Mouse (Mus musculus) hindbrain, postnatal 0 days (tissue): ENCODE measurements around the gene Gm15557. TPM values are rescaled to one million over a fixed set of nuclear protein-coding genes. Genes with fewer than 3 reads are reported as not detected.

Experiments used
- ATAC-seq: fragments of 200-750 bp; cut with Nextera tagmentation; 2 replicates; pipeline ENCODE4 v1.8.0; 2017; ENCODE audit warnings: mild to moderate bottlenecking, moderate TSS enrichment, moderate library complexity
- DNase-seq: peaks from one replicate; pipeline ENCODE4 v3.0.0-alpha.2; 2015; ENCODE audit warnings: low spot score
- H3K27ac ChIP-seq: fragments of 300-500 bp; sonication (generic); 2 replicates; pipeline ENCODE4 v1.5.1; 2014; ENCODE audit warnings: mild to moderate bottlenecking
- H3K27me3 ChIP-seq: fragments of 300-500 bp; sonication (generic); 2 replicates; pipeline ENCODE4 v1.6.1; 2014; ENCODE audit warnings: low read length, mixed read lengths; ENCODE audit not compliant: insufficient read depth
- H3K36me3 ChIP-seq: fragments of 300-500 bp; sonication (generic); 2 replicates; pipeline ENCODE4 v1.6.1; 2014; ENCODE audit warnings: low read length, mixed read lengths; ENCODE audit not compliant: insufficient read depth
- H3K4me1 ChIP-seq: fragments of 300-500 bp; sonication (generic); 2 replicates; pipeline ENCODE4 v1.6.1; 2014; ENCODE audit warnings: antibody characterized with exemption, low read length, mixed read lengths; ENCODE audit not compliant: insufficient read depth
- H3K4me2 ChIP-seq: fragments of 300-500 bp; sonication (generic); 2 replicates; pipeline ENCODE4 v1.6.1; 2014; ENCODE audit warnings: low read depth, mild to moderate bottlenecking, low read length, moderate library complexity, mixed read lengths
- H3K4me3 ChIP-seq: fragments of 300-500 bp; sonication (generic); 2 replicates; pipeline ENCODE4 v1.5.1; 2014; ENCODE audit warnings: low read length
- H3K9ac ChIP-seq: fragments of 300-500 bp; sonication (generic); replicated peaks from 2 replicates; pipeline ENCODE4 v1.6.1; 2014; ENCODE audit warnings: mild to moderate bottlenecking, low read length, moderate library complexity, mixed read lengths
- H3K9me3 ChIP-seq: fragments of 300-500 bp; sonication (generic); 2 replicates; pipeline ENCODE4 v1.6.1; 2016; ENCODE audit warnings: low read length, mixed read lengths
- CTCF ChIP-seq: IDR thresholded peaks from 2 replicates; pipeline ENCODE4 v1.5.1; 2016; ENCODE audit warnings: antibody characterized with exemption, control low read depth, low read depth
- WGBS: fragments of 180-500 bp; shearing (Covaris S2); extraction: QIAGEN DNeasy Blood & Tissue Kit; methylation state at CpG from one replicate; pipeline ENCODE4 v1.1.7; 2014; 5-methylcytosine and 5-hydroxymethylcytosine counted together
- polyA plus RNA-seq: library from polyadenylated mRNA; unstranded; fragments of >200 nt; fragmentation: Nextera tagmentation; extraction: Ambion mirVana; gene quantifications from 2 replicates; pipeline ENCODE4 v1.2.1, GENCODE M21; 2015
- total RNA-seq: library from RNA; depleted of rRNA; stranded (reverse); fragments of >200 nt; gene quantifications from 2 replicates; pipeline ENCODE4 v1.2.3, GENCODE M21; 2014

Gm15557 gene
- total and polyA plus RNA-seq, 2 experiments from 2014 or later, result not detected

DNA sequence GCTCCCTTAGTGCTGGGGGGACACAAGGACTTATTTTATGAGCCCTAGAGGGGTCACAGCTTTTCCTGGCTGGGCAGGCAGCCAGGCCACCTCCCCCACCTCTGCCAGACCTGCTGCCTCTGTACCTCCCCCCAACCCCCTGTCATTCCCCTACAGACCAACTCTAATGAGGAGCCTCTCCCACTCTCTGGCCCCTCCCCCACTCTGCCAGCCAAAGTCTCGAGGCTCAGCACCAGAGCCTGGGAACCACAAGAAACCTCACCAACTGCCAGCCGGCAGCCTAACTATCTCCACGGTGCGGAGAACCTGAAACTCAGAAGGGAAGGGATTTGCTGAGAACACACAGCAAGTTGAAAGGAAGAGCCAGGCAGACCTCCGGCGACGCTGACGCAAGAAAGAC lies 2.9 kb downstream of the Gm15557 start:
- no peak for ATAC-seq
- Histone ChIP-seq H3K4me1 (no peaks in the 10 kb centered on the region), H3K36me3 (no peaks in the 10 kb centered on the region), H3K9ac (no peak overlapping the region), H3K9me3 (no peaks in the 10 kb centered on the region), H3K4me2 (peak overlapping the region; percentile 41), H3K4me3 (no peak overlapping the region; the same call in 1 of the 2 replicates), H3K27ac (no peak overlapping the region), H3K27me3 (no peaks in the 10 kb centered on the region)
- no peak for TF ChIP-seq CTCF
- 6% methylated on average over 8 of the region's 8 CpGs for WGBS
- DNase-seq, result peak; percentile 5

DNA sequence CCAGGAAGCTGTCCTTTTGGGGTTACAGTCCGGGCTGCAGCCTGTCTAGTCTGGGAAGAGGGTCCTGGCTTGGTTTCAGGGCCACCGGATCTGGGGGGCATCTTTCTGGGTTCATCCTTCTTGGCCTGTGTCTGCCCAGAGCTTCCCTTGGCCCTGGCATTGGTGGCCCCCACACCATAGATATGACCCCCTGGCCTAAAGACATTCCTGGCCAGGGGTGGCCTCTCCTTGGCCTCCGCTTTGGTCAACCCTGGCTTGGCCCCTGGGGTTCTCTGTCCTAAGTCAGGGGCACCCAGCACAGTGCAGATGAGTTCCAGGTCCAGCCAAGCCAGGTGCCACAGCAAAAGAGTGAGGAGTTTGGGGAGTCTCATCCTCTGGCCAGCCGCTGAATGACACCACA lies 4.2 kb downstream of the Gm15557 start:
- DNase-seq (no peak), ATAC-seq (no peak)
- TF ChIP-seq CTCF, result no peak
- Histone ChIP-seq H3K4me3 (no peak overlapping the region), H3K27ac (no peak overlapping the region), H3K27me3 (no peaks in the 10 kb centered on the region), H3K36me3 (no peaks in the 10 kb centered on the region), H3K4me2 (no peak overlapping the region), H3K9me3 (no peaks in the 10 kb centered on the region), H3K9ac (0 out of 2 replicates have a peak overlapping the region, but pooled peaks have one; percentile 17), H3K4me1 (peaks cover 5% of the 10 kb centered on the region; the same call in 1 of the 2 replicates)
- WGBS, result 69% methylated on average over 4 of the region's 4 CpGs

DNA sequence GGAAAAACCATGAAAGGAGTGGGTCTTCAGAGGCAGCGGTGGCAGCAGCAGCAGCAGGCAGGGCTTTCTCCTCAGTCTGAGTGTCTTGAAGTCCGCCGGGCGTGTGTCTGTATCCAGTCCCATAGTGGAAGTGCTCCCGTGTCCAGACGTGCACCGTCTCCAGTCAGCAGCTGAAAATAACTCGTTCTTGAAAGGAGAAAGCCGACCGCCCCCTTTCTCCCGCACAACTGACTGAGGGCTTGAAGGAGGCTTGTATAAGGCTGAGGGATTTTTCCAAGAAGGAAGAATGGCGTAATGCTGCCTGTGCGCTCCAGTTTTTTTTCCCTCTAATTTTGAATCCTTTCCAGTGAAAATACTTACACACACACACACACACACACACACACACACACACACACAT lies 4.6 kb downstream of the Gm15557 start, which contains the start of gene Gdf5:
TSS of gene Gdf5 (minus strand) at position 244 of the 400 bp plus-strand sequence.
- H3K27me3 ChIP-seq, result no peaks in the 10 kb centered on the region
- H3K4me1 ChIP-seq, result peaks cover 5% of the 10 kb centered on the region; the same call in 1 of the 2 replicates
- no peaks in the 10 kb centered on the region for H3K36me3 ChIP-seq
- H3K9ac ChIP-seq, result 0 out of 2 replicates have a peak within 1 kb of the TSS, but pooled peaks have one; percentile 17
- DNase-seq (peak; percentile 9), ATAC-seq (no peak)
- no peak for TF ChIP-seq CTCF
- H3K9me3 ChIP-seq, result no peaks in the 10 kb centered on the region
- no peak within 1 kb of the TSS for H3K4me3 ChIP-seq
- no peak within 1 kb of the TSS for H3K4me2 ChIP-seq
- 38% methylated on average over 13 of the region's 13 CpGs for WGBS
- H3K27ac ChIP-seq, result 0 out of 2 replicates have a peak within 1 kb of the TSS, but pooled peaks have one; percentile 32

DNA sequence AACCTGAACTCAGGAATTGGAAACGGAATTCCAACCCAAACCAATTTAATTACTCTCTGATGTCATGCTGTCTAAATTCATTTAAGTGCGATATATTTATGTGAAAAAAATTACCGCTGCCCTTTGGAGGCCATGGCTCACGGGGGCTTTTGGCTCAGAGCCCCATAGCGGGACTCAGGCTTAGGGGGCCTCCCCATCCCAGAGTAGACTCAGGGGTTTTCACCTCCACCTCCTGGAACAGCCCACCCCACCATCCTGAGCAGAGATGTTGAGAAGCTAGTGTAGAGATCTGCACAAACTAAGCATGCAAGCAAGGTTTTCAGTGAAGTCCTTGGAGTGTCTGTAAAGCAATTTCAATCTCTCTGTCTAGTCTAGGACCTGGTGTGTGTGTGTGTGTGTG lies 5.1 kb downstream of the Gm15557 start:
- H3K36me3 ChIP-seq, result no peaks in the 10 kb centered on the region
- no peak overlapping the region for H3K4me3 ChIP-seq
- H3K9ac ChIP-seq, result no peak overlapping the region
- no peak overlapping the region for H3K4me2 ChIP-seq
- H3K27ac ChIP-seq, result no peak overlapping the region
- no peak for TF ChIP-seq CTCF
- H3K27me3 ChIP-seq, result no peaks in the 10 kb centered on the region
- ATAC-seq (no peak), DNase-seq (no peak)
- 55% methylated on average over 5 of the region's 5 CpGs for WGBS
- no peaks in the 10 kb centered on the region for H3K9me3 ChIP-seq
- H3K4me1 ChIP-seq, result peaks cover 5% of the 10 kb centered on the region; the same call in 1 of the 2 replicates

DNA sequence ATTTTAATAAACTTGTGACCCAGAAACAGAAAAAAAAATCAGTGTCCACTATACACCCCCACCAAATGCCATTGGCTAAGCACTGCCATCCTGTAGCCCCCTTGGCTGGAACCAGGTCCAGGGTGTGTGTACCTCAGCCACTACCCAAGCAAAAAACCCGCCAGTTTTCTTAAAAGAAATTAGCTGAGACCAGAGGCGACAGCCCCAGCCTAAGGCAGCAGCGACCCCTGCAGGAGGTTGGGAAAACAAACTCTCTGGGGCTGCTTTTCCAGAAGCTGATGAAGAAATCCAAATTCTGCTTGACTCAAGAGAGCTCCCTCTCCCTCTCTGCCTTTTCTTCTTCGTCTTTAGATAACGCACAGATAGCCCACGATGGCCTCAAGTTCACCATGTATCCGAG lies 5.5 kb downstream of the Gm15557 start:
- H3K9ac ChIP-seq, result no peak overlapping the region
- H3K4me1 ChIP-seq, result peaks cover 5% of the 10 kb centered on the region; the same call in 1 of the 2 replicates
- peak; percentile 86 for TF ChIP-seq CTCF
- no peaks in the 10 kb centered on the region for H3K36me3 ChIP-seq
- DNase-seq (peak; percentile 84), ATAC-seq (peak; percentile 54; the same call in 1 of the 2 replicates)
- no peak overlapping the region for H3K4me2 ChIP-seq
- 8% methylated on average over 7 of the region's 7 CpGs for WGBS
- H3K4me3 ChIP-seq, result no peak overlapping the region
- H3K9me3 ChIP-seq, result no peaks in the 10 kb centered on the region
- H3K27ac ChIP-seq, result no peak overlapping the region
- H3K27me3 ChIP-seq, result no peaks in the 10 kb centered on the region

DNA sequence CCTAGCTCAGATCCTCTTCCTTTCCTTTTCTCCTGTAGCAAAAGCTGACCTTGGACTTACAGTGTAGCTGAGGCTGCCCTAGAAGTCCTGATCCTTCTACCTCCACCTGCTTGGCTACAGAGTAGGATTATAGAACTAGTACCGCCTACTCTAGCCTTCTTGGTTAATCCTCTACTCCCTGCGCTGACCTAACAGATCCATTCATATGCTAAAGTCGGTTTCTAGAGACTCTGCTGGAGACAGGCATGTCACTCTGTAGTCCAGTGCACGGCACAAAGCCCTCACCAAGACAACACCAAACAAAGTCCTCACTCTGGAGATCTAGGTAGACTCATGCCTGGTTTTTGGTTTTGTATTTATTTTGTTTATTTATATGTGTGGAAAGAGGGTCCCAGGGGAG lies 6.0 kb downstream of the Gm15557 start:
- WGBS, result 14% methylated on average over 4 of the region's 4 CpGs
- ATAC-seq (no peak), DNase-seq (no peak)
- TF ChIP-seq CTCF, result no peak
- Histone ChIP-seq H3K9ac (no peak overlapping the region), H3K36me3 (no peaks in the 10 kb centered on the region), H3K4me3 (no peak overlapping the region), H3K4me2 (no peak overlapping the region), H3K4me1 (peaks cover 5% of the 10 kb centered on the region; the same call in 1 of the 2 replicates), H3K27ac (no peak overlapping the region), H3K27me3 (no peaks in the 10 kb centered on the region), H3K9me3 (no peaks in the 10 kb centered on the region)

DNA sequence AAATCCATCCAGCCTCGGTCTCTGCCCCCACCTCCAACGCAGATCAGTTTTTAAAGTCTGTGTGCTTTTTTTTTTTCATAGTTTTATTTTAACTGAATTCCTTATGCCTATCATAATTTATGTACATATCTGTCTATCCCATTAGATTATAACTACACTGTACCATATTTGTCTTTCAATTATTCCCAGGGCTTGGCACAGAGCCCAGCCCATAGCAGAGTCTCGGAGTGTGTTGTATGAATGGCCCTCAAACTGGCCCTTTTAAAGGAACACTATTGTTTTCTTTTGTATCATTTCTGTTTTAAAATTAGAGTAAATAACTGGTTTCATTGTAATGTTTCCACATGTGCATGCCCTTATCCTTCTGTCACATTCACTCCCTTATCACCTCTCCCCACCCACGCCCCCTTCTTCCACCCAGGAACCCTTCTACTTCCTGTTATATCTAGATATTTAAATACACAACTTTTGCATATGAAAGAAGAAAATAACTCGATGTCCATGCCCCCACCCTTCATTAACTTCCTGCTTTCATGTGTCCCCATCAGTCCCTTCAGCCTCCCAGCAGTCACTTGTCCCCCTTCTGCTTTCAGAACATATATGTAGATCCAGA lies 7.0 kb downstream of the Gm15557 start:
- ATAC-seq (no peak), DNase-seq (no peak)
- Histone ChIP-seq H3K9ac (no peak overlapping the region), H3K27me3 (no peaks in the 10 kb centered on the region), H3K36me3 (no peaks in the 10 kb centered on the region), H3K4me2 (no peak overlapping the region), H3K27ac (no peak overlapping the region), H3K4me3 (no peak overlapping the region), H3K9me3 (no peaks in the 10 kb centered on the region), H3K4me1 (peaks cover 5% of the 10 kb centered on the region; the same call in 1 of the 2 replicates)
- no peak for TF ChIP-seq CTCF
- 56% methylated on average over 5 of the region's 5 CpGs for WGBS
